Mouse (Mus musculus) left cerebral cortex, adult 11 months (tissue): ENCODE data around the gene Grin3b.

Experiments
- DNase-seq: peaks from one replicate; pipeline ENCODE4 v3.0.0; 2022; ENCODE audit warnings: low spot score

Grin3b gene

DNA sequence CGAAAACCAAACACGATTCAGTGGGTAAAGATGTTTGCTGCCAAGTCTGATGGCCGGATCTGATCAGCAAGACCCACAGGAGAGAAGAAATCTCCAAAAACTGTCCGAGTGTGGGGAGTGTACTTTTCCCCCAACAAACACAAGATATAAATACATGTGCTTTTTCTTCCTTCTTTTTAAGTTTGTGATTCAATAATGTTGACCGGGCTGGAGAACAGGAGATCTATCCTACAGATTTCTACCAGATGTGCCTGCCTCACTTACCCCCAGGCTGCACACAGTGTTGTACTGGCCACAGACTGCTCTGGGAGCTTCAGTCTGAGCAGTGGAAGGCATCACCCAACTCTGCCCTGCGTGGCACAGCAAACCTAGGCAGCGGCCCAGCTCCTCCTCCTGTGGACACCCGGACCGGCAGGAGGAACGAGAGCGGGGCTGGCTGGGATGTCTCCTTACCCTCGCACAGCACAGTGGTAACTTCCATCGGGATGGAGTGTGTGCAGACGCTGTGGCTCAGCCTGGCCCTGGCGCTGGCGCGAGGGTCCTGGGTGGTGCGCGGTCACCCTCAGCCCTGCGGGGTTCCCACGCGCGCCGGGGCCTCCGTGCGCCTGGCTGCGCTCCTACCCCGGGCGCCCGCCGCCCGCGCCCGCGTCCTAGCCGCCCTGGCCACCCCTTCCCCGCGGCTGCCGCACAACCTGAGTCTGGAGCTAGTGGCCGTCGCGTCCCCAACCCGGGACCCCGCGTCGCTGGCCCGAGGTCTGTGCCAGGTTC is at the start of gene Grin3b:
Grin3b (plus strand) TSS at position 301 of the 768 bp plus-strand sequence.
- DNase-seq: no peak

DNA sequence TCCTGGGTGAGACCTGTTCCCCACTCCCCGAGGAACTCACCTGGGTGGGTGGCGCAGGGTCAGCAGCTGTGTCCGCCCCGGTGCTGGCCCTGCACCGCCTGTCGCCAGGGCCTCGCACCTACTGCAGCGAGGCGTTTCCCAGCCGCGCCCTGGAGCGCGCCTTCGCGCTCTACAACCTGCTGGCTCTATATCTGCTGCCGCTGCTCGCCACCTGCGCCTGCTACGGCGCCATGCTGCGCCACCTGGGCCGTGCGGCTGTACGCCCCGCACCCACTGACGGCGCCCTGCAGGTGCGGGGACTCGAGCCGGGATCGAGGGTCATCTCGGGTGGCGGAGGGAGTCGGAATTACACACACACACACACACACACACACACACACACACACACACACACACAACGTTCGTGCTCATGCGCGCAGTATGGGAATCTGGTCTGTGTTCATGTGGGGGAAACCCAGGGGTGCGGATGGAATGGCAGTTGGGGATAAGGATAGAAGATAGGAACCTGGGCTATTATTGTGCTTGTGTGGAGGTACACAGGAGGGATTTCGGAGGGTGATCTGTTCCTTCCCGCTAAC is 49.5 kb upstream of the Grin3b start, which contains the start of gene R3hdm4:
R3hdm4 (minus strand) TSS at position 251 of the 578 bp plus-strand sequence.
- DNase-seq: no peak

DNA sequence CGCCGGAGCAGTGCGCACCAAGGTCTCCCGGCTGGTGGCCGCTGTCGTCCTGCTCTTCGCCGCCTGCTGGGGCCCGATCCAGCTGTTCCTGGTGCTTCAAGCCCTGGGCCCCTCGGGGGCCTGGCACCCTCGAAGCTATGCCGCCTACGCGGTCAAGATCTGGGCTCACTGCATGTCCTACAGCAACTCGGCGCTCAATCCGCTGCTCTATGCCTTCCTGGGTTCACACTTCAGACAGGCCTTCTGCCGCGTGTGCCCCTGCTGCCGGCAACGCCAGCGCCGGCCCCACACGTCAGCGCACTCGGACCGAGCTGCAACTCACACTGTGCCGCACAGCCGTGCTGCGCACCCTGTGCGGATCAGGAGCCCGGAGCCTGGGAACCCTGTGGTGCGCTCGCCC is 48.9 kb upstream of the Grin3b start:
- no peak for DNase-seq

DNA sequence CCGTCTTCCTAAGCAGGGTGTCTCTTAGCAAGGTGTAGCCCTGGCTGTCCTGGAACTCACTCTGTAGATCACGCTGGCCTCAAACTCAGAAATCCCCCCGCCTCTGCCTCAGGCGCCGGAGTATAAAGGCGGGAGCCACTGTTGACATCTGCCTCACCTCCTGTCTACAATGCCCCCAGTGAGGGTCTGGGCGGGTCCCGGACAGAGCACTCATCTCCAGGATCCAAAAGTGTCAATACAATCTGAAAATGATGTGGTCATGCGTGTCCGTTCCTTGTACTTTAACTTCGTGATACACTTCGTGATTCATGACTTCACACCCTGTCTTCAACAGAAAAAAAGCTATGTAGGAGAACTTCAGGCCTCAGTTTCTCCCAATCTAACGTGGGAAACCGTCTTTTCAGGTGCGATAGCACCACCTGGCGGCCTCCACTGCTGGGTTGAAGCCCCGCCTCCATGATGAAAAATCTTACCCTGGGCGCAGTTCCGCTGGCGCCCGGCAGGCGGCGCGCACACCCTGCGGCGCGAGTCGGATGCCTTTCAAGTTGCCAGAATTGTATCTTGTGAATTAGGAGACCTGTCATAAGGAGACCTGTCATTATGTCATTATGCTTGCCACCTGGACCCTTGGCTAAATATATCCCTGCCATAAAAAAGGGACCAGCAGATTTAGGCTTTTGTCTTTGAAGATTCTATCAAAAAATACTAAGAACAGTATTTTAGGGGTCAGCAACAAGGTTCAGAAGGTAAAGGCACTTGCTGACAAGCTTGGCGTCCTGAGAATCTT is 45.3 kb upstream of the Grin3b start:
- DNase-seq: peak; percentile 86

DNA sequence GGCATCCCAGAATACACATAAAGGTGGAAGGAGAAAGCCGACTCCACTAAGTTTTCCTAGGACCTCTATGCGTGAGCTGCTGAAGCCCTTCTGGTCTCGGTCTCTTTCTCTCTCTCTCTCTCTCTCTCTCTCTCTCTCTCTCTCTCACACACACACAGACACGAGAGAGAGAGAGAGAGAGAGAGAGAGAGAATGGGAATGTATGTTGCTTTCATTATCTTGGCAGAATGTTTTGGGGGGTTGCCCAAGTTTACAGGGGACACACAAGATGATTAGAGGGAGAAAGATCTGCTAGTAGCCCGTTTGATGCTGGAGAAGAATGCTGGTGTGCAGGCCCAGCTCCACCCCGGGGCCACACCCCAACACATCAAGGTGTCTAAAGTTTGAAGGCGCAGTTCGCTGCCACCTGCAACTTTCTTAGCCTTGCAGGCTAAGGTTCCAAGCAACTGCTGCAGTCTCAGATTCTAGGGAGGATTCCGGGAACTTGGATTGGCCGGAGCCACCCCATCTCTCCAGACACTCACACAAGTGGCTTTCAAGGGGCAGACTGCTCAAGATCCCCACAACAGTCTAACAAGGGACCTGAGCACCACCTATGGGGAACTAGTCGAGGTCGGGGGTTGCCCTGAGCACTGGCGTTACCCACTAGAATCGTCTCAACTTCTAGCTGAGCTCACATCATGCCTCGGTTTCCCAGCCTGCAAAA is 44.6 kb upstream of the Grin3b start:
- no peak for DNase-seq

DNA sequence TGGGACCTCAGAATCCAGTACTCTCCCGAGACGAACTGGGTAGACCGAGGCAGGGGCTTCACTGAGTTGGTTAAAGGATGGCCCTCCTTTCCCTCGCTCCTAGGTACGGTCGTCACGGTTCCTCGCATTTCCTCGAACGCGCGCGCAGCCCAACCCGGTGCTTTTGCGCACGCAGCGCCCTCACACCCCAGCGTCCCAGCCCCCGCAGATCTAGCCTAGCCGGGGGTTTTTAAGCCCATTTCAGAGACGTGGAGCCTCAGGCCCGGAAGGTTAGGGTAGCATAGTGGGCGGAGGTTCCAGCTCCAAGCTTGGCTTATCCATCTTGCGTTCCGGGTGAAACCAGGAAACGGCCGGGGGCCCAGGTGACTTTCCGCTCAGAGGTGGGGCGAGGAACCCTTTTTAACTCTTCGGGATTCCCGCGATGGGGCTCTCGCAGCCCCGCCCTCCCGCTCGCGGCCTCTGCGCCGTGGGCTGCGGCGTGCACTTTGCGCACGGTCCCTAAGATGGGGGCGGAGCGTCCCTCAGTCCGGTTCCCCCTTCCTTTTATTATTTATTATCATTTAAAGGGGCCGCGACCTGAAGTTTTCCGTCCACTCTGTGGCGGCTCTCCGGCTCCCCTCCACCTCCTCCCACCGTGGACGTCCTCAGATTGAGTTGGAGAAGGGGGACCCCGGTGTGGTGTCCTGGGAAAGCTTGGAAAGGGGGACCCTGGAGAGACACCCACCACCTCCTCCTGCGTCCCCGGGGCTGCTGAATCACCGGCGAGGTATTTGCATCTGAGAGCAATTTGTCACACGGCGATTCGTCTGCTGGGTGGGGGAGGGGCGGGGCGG is 43.8 kb upstream of the Grin3b start, which contains the start of gene Arid3a:
Arid3a (plus strand) TSS at position 553 of the 833 bp plus-strand sequence.
- peak; percentile 82 for DNase-seq

DNA sequence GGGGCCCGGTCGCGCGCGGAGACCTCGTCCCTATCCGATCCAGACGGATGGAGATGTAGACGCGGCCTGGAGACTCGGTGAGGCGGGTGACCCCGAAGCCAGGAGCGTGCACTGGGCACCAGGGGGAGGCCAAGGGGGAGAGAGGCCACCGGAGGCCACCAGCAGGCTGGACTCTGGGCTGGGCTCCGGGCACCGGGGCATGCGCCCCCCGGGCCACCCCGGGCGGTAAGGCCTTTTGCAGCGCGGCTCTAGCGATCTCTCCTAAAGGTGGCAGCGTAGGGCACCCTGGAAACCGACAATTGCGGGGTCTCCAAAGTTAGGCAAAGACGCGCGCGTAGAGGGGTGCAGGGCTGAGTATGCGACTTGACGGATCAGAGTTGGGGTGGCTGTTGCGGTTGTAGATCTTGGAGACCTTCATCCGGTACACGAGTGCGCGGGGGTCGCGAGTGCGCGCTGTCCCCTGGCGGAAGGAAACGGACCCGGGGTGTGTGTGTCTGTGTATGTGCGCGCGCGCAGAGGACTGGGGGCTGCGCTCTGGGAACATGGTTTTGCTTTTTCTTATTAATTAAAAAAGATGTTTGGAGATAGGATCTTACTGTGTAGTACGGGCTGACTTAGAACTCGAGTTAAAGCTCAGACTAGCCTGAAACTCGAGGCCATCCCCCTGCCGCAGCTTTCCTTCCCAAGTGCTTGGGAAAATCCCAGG is 43.0 kb upstream of the Grin3b start:
- DNase-seq: no peak

DNA sequence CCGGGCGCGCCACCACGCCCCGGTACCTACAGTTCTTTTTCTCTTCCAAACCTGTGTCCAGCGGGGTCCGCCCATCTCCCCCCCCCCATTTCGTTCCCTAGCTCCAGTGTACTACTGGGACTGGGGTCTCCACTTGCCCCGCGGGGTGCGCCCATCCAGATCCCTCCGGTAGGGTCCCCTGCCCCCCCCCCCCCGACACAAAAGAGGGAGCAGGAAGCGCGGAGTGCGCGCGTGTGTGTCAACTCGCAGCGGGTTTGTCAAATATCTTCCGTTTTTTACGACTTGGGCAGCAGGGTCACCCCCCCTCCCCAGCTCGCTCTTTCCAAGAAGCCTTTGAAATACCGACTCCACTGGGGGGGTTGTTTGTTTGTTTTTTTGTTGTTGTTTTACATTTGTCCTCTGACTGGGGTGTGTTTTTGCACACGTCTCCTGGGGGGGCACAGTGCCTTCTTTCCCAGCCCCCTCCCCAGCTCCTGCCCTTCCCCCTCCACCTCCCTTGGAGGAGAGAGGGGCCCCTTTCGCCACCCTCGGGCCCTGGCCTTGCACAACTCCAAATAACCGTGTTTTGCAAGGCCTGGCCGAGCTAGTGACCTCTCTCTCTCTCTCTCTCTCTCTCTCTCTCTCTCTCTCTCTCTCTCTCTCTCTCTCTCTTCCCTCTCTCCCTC is 42.4 kb upstream of the Grin3b start:
- DNase-seq: no peak

DNA sequence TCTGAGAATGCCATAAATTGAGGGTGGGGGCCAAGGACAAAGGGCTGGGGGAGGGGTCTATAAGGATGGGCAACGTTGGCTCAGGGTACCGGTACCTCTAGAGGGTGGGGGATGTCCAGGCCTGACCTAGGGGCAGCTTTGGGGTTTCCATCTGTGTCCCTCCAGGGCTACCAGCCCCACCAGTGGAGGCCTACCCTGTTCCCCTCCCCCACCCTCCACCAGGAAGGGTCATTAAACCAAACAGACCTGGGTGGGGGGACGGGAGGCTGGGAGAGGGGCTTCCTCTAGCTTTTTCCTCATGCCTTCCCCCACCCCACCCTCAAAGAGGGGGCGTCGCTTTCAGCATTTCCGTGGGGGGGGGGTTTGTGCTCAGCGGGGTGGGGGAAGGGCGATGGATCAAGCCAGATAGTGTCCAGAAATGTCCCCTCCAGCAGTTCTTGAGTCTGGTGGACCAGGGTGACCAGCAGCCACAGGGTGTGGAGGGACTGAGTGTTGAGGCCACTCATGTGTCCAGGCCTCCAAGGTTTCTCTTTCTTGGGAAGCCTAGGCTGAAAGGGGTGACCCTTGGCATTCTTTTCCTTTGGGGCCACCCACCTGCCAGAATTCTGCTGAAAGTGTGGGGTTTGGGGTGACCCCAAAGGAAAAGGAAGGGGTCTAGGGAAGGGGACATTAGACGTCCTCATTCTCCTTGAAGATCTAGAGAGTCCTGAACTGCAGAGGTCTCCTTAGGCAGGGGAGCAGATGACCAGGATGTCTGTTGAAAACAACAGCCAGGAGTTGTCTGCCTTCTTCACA is 41.4 kb upstream of the Grin3b start:
- DNase-seq: no peak

DNA sequence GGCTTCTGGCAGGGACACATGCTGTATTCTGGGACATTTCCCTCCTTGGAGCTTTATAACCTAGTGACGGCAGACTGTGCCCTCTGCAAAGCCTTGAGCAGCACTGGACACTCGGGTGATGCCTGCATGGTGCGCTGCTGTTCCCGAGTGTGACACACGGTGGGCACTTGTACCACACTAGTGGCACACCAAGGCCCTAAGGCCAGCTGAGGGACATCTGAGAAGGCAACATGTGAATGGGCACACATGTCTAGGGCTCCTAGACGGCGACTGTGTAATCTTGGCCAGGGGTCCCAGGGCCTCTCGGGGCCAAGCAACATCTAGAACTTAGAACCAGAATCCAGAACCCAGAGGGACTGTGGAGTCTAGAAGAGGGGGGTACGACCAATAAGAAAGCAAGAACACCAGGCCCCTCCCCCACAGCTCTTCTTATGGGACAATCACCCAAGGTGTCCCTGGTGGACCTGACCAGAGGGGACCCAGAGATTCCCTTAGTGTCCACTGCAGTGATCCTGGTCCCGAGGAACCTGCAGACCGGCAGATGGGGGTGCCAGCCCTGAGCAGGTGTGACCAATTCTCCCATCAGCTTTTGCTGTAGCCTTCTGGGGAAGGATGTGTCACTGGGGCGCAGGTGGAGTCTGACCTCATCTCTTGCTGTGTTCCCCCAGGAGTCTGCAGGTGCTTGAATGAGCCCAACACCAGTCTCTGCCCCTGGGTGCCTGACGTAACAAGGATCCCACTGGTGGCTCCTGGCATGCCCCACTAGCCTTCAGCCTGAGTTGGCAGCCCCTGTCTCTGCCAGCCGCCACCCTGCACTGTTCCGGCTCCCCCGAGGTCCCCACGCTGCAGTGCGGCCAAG is 40.3 kb upstream of the Grin3b start:
- no peak for DNase-seq

DNA sequence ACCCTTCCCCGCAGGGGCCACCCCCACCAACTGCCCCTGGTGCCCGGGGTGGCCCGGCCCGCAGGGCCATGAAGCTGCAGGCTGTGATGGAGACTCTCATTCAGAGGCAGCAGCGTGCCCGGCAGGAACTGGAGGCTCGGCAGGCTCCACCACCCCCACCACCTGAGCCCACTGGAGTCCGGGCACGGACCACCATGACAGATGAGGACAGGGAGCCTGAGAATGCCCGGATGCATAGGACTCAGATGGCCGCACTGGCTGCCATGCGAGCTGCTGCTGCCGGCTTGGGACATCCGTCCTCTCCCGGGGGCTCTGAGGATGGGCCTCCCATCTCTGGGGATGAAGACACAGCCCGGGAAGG is 39.7 kb upstream of the Grin3b start:
- DNase-seq: no peak

DNA sequence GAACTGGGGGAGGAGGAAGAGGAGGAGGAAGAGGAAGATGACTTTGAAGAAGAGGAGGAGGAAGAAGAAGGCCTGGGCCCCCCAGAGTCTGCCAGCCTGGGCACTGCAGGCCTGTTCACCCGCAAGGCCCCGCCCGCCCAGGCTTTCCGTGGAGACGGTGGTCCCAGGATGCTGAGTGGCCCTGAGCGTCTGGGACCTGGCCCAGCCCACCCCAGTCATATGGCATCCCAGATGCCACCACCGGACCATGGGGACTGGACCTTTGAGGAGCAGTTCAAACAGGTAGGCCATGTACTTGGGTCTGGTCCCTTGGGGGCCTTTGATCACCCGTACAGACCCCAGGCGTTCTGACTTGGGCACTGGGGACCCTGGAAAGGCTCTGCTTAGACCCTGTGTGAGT is 38.7 kb upstream of the Grin3b start:
- DNase-seq: no peak

DNA sequence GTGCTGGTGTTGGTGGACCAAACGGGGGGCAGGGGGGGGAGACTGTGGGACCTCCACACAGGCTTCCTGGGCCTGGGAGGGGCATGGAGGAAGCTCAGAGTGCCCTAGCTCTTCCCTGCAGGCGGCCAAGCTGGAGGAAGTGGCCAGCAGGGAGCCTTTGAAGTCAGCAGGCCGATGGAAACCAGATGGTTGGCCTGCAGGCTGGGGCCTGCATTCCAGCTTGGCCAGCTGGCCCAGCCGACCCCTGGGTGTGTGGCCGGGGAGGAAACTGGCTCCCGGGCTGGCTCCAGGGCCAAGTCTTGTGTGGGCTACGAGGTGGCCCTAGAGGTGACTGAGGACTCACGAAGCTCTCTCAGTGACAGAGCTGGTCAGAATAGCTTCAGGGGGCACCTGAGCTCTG is 37.8 kb upstream of the Grin3b start:
- DNase-seq: no peak

DNA sequence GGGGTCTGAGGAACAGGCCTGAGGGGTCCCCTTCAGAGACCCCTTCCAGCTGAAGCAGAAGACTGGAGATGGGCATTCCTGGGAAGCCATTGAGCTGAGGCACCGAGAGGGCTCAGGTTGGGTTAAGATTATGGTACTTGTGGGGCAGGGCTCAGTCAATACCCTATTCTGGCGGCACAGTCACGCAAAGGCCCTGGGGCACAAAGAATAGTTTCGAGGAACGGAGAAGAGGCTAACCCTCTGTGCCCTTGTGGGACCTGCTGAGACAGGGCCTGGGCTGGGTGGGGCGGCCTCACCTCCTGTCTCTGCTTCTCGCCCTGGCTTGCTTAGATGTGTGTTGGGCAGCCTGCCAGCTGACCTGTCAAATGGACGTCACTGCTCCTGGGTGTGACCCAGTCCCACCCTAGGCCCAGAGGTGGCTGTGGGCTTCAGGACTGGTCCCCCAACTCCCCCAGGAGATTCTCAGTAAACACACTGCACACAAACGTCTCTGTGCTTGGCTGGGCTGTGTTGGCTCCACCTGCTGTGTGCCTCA is 37.3 kb upstream of the Grin3b start:
- DNase-seq: no peak

DNA sequence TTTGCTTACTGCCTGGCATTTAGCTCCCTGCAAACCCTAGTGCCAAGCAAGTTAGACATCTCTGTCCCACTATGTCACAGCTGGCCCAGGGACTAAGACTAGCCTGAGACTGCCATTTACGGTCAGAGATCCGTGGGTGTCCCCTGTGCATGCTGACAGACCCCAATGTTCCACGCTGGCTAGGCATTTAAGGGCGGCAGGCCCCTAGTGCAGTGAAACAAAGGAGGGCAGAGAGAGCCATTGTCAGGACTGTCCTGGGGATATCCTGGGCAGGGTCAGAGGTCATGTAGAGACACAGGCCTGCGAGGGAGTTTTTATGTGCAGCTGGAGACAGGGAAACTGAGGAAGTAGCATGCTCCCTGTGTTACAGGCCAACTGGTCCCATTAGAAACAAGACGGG is 36.7 kb upstream of the Grin3b start:
- no peak for DNase-seq

DNA sequence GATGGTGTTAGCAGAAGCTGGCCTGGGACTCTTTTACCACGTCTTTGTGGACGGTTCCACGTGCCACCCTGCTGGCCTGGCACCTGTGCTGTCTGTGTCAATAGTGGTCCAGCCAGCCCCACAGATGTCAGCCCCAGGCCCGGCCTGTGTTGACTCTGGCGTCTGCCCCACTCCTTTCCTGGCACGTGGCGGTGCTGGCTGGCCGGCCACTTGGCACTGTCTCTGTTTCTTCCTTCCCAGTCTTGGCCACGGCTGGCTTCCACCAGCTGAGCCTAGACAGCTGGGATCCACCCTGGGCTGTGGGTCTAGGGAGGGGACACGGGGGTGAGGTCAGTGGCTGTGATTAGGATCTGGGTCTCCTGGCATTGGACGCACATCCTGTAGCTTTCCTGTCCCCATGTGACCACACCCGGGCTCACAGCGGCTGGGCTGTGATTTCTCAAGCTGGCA is 36.2 kb upstream of the Grin3b start:
- peak; percentile 45 for DNase-seq

DNA sequence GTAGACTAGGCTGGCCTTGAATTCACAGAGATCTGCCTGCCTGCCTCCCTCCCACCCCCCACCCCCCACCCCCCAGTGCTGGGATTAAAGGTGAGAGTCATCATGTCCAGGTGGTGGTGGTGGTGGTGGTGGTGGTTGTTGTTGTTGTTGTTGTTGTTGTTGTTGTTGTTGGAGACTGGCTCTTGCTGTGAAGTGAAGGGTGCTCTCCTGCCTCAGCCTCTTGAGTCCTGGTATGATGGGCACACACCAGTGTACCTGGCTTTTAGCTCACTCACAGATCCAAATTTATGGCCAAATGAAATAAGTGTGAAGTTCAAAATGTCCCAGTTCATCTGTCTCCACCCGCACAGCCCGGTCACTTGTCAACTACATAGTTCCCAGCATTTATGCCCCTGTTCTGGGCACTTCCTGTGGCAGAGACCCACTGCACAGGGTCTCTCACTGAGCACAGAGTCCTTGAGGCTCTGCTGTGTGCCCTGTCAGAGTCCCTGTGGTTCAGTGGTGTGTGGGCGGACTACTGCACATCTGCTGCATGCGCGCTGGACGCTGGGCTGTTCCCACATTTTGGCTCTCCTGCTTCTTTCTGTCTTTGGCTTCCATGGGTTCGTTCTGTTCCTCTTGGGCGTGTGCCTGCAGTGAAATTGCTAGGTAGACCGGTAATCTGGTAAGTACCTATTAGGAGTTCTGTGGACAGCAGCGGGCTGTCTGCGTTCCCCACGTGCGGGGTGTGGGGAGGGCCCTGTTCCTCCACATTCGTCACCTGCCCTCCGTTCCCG is 35.5 kb upstream of the Grin3b start:
- no peak for DNase-seq
